Mouse (Mus musculus) liver (tissue): ENCODE results near the gene Inpp5b.

Source experiments
- DNase-seq: peaks from one replicate; pipeline ENCODE4 v3.0.0-alpha.2; 2020; ENCODE audit warnings: mixed read lengths

Gene Inpp5b

GRCm38 (mm10) chr4:124768963-124769591 is 27.4 kb downstream of the Inpp5b start:
- DNase-seq = peak; percentile 50

GRCm38 (mm10) chr4:124770624-124771023 is 29.0 kb downstream of the Inpp5b start:
- DNase-seq = no peak

- DNase-seq = peak; percentile 15
Measured at GRCm38 (mm10) chr4:124772125-124772524, 30.5 kb downstream of the Inpp5b start.

GRCm38 (mm10) chr4:124773449-124773848 is 31.8 kb downstream of the Inpp5b start:
- DNase-seq = no peak

GRCm38 (mm10) chr4:124773995-124774394 is 32.3 kb downstream of the Inpp5b start:
- DNase-seq = peak; percentile 32

GRCm38 (mm10) chr4:124774429-124774828 is 32.8 kb downstream of the Inpp5b start:
- DNase-seq = peak; percentile 82

GRCm38 (mm10) chr4:124781361-124781760 is 39.7 kb downstream of the Inpp5b start:
- no peak for DNase-seq

GRCm38 (mm10) chr4:124782395-124782794 is 40.7 kb downstream of the Inpp5b start:
- no peak for DNase-seq

GRCm38 (mm10) chr4:124783937-124784336 is 42.3 kb downstream of the Inpp5b start:
- no peak for DNase-seq

GRCm38 (mm10) chr4:124790013-124790412 is 48.4 kb downstream of the Inpp5b start:
- DNase-seq = no peak

GRCm38 (mm10) chr4:124792114-124792513 is 50.5 kb downstream of the Inpp5b start:
- no peak for DNase-seq

- no peak for DNase-seq
Measured at GRCm38 (mm10) chr4:124796141-124796540, 54.5 kb downstream of the Inpp5b start.

- no peak for DNase-seq
Measured at GRCm38 (mm10) chr4:124796913-124797312, 55.3 kb downstream of the Inpp5b start.

- DNase-seq = peak; percentile 93
Measured at GRCm38 (mm10) chr4:124801552-124802308, 60.1 kb downstream of the Inpp5b start, which contains the start of gene Mtf1. Gene Mtf1, plus strand, starts transcription at chr4:124802104.

GRCm38 (mm10) chr4:124802309-124803260 is 60.9 kb downstream of the Inpp5b start:
- peak; percentile 97 for DNase-seq

- DNase-seq = no peak
Measured at GRCm38 (mm10) chr4:124803406-124803805, 61.8 kb downstream of the Inpp5b start.

GRCm38 (mm10) chr4:124808511-124808910 is 66.9 kb downstream of the Inpp5b start:
- DNase-seq = no peak

- DNase-seq = no peak
Measured at GRCm38 (mm10) chr4:124809136-124809883, 67.7 kb downstream of the Inpp5b start.

- DNase-seq = no peak
Measured at GRCm38 (mm10) chr4:124810056-124810455, 68.4 kb downstream of the Inpp5b start.

GRCm38 (mm10) chr4:124811347-124811975 is 69.8 kb downstream of the Inpp5b start:
- no peak for DNase-seq

- no peak for DNase-seq
Measured at GRCm38 (mm10) chr4:124815901-124816300, 74.3 kb downstream of the Inpp5b start.

GRCm38 (mm10) chr4:124817803-124818202 is 76.2 kb downstream of the Inpp5b start:
- peak; percentile 79 for DNase-seq
